In genomic region chr9:20946066-20946880, GRCm38 (mm10) we compare ENCODE assay signal across 18 mouse cellular contexts. TPM values are rescaled to one million over a fixed set of nuclear protein-coding genes. Genes with fewer than 3 reads are reported as not detected.
DNase-seq lines count a peak whose midpoint lies in the region; ATAC-seq and TF ChIP-seq lines count a peak whose summit lies in the region.
"Had no signal": no experiment of that assay in that cellular context is flagged by ENCODE, and none has a peak within 500 bp of the region (broad histone marks: within the 10 kb centered on the region; RNA-seq: fewer than 3 reads in every experiment).

No protein-coding gene starts in this region.

- TF ChIP-seq POLR2A in ES-Bruce4 (IDR thresholded peaks at IDR 0.05; ENCODE audit: insufficient read depth, low read length): no peak

- H3K27me3 ChIP-seq in ES-Bruce4 (ENCODE audit: control insufficient read depth, insufficient read depth, low read length, poor library complexity, severe bottlenecking): no peaks in the 10 kb centered on the region
- H3K27me3 ChIP-seq: hindbrain, embryonic 15.5 days; kidney, embryonic 15.5 days; neural tube, embryonic 13.5 days; Patski had no signal

- H3K4me3 ChIP-seq in ES-Bruce4 (ENCODE audit: low read depth, low read length) (peak overlapping the region; percentile 8; the same call in 1 of the 2 replicates), macrophage (ENCODE audit: inconsistent target) (no peak overlapping the region)
- H3K4me3 ChIP-seq: erythroblast, embryonic 14.5 days; hindbrain, embryonic 15.5 days; kidney, embryonic 15.5 days; neural tube, embryonic 13.5 days had no signal

- no peaks in the 10 kb centered on the region for H3K9me3 ChIP-seq in ES-Bruce4 (replicated peaks; ENCODE audit: control insufficient read depth, insufficient read depth, low read length, poor library complexity, severe bottlenecking)
- H3K9me3 ChIP-seq: hindbrain, embryonic 15.5 days; kidney, embryonic 15.5 days; neural tube, embryonic 13.5 days had no signal

- peak overlapping the region; percentile 59 for H3K27ac ChIP-seq in ES-Bruce4 (ENCODE audit: insufficient read depth, low read length)
- peak overlapping the region; percentile 85 for H3K27ac ChIP-seq in macrophage
- H3K27ac ChIP-seq: hindbrain, embryonic 15.5 days; kidney, embryonic 15.5 days; neural tube, embryonic 13.5 days had no signal

- DNase-seq in kidney, postnatal 36 days: peak; percentile 12 to 22
- DNase-seq in kidney, postnatal 14 days: no peak
- DNase-seq in ZHBTc4 (ENCODE audit: low read depth, low spot score): peak; percentile 43
- DNase-seq in layer of hippocampus, postnatal 14 days (ENCODE audit: low spot score in 2 of 2): no peak
- no peak for DNase-seq in frontal cortex, postnatal 10 days (ENCODE audit: low spot score in 2 of 2)
- DNase-seq: cerebellum, postnatal 36 days; midbrain, embryonic 14.5 days; right cerebral cortex, adult 18-20 months; thymus, adult 18-20 months had no signal

- H3K9ac ChIP-seq in ES-Bruce4 (ENCODE audit: low read depth, poor library complexity, severe bottlenecking): 0 out of 2 replicates have a peak overlapping the region, but pooled peaks have one; percentile 40
- H3K9ac ChIP-seq: hindbrain, embryonic 15.5 days; kidney, embryonic 15.5 days; neural tube, embryonic 13.5 days had no signal

- peak; percentile 76 for TF ChIP-seq EP300 in ES-Bruce4 (IDR thresholded peaks at IDR 0.05; ENCODE audit: insufficient read depth, low read depth, low read length)

- peaks cover 100% of the 10 kb centered on the region for H3K79me2 ChIP-seq in macrophage (ENCODE audit: inconsistent target)

- TF ChIP-seq CTCF in ES-Bruce4 (IDR thresholded peaks at IDR 0.05; ENCODE audit: low read depth, low read length): no peak

- ATAC-seq in erythroblast, adult 5-6 weeks (replicated peaks; ENCODE audit: low FRiP score, poor library complexity, severe bottlenecking): no peak
- ATAC-seq: lung, postnatal 0 days; Patski had no signal

- WGBS in macrophage (ENCODE audit: missing documents): 46% methylated on average over 16 of the region's 16 CpGs

- H3K4me1 ChIP-seq in ES-Bruce4 (ENCODE audit: control insufficient read depth, insufficient read depth, low read length): peaks cover 14% of the 10 kb centered on the region

- H3K36me3 ChIP-seq in ES-Bruce4 (ENCODE audit: control insufficient read depth, insufficient read depth, low read length, poor library complexity, severe bottlenecking) (peaks cover 6% of the 10 kb centered on the region), macrophage (ENCODE audit: inconsistent target) (peaks cover 4% of the 10 kb centered on the region; the same call in 1 of the 2 replicates)

RNA-seq across cellular contexts. Expression of gene Dnmt1, which starts 13.4 kb away (rescaled TPM):
- polyA plus RNA-seq in ES-Bruce4 (2011; ENCODE audit: insufficient read depth, insufficient read length, low read depth, missing spikeins): 115 and 120 TPM in 2 replicates
- 100 to 1,000 TPM in 10 of 26 experiments, 10 to 100 TPM in 16; 13.2 to 201 (median 81.1) TPM for total RNA-seq in macrophage (2018; cell fraction: chromatin; rRNA removed)
- 10 to 100 TPM; 20.1 to 48.9 (median 40.0) TPM for total RNA-seq in macrophage (2018; cell fraction: cytosol; rRNA removed)
- 100 to 1,000 TPM in 1 of 26 experiments, 10 to 100 TPM in 25; 17.4 to 162 (median 47.9) TPM for total RNA-seq in macrophage (2018; cell fraction: nucleus; rRNA removed)
- 37.5 to 90.6 TPM (median 56.1 TPM) in 3 replicates for polyA plus RNA-seq in macrophage (2018)
- 28.1 and 47.9 TPM in 2 replicates for total RNA-seq in erythroblast, adult 5-6 weeks (2015; ENCODE audit: low replicate concordance)
- 69.1 and 92.4 TPM in 2 replicates for total RNA-seq in erythroblast, adult 5-6 weeks (2017; ENCODE audit: low replicate concordance)
- 10 to 100 TPM; 35.5 to 37.1 TPM for total RNA-seq in layer of hippocampus, postnatal 14 days (2021)

RNA-seq across cellular contexts. Expression of gene S1pr2, which starts 30.3 kb away (rescaled TPM):
- 14.1 and 19.9 TPM in 2 replicates for polyA plus RNA-seq in ES-Bruce4 (2011; ENCODE audit: insufficient read depth, insufficient read length, low read depth, missing spikeins)
- total RNA-seq in macrophage (2018; cell fraction: chromatin; rRNA removed): 10 to 100 TPM in 19 of 26 experiments, 1 to 10 TPM in 7; 4.2 to 77.2 (median 16.0) TPM
- 10 to 100 TPM in 25 of 26 experiments, 1 to 10 TPM in 1; 9.4 to 57.2 (median 41.3) TPM for total RNA-seq in macrophage (2018; cell fraction: cytosol; rRNA removed)
- total RNA-seq in macrophage (2018; cell fraction: nucleus; rRNA removed): 10 to 100 TPM; 12.2 to 88.6 (median 34.5) TPM
- polyA plus RNA-seq in macrophage (2018): 16.4 to 43.0 TPM (median 32.4 TPM) in 3 replicates
- 0.84 and 1.5 TPM in 2 replicates for total RNA-seq in erythroblast, adult 5-6 weeks (2015; ENCODE audit: low replicate concordance)
- 0.17 and 0.56 TPM in 2 replicates for total RNA-seq in erythroblast, adult 5-6 weeks (2017; ENCODE audit: low replicate concordance)
- total RNA-seq in layer of hippocampus, postnatal 14 days (2021): 1 to 10 TPM; 2.1 to 3.5 TPM

RNA-seq across cellular contexts. Expression of gene Eif3g, which starts 47.9 kb away (rescaled TPM):
- polyA plus RNA-seq in ES-Bruce4 (2011; ENCODE audit: insufficient read depth, insufficient read length, low read depth, missing spikeins) (206 and 216 TPM in 2 replicates), macrophage (2018) (76.8 to 138 TPM (median 100 TPM) in 3 replicates)
- total RNA-seq in macrophage (2018; cell fraction: chromatin; rRNA removed): 100 to 1,000 TPM in 1 of 26 experiments, 10 to 100 TPM in 25; 22.8 to 165 (median 60.4) TPM
- 10 to 100 TPM; 54.0 to 83.6 (median 69.2) TPM for total RNA-seq in macrophage (2018; cell fraction: cytosol; rRNA removed)
- total RNA-seq in macrophage (2018; cell fraction: nucleus; rRNA removed): 10 to 100 TPM; 26.2 to 82.9 (median 39.4) TPM
- 26.3 and 41.0 TPM in 2 replicates for total RNA-seq in erythroblast, adult 5-6 weeks (2015; ENCODE audit: low replicate concordance)
- 23.2 and 23.7 TPM in 2 replicates for total RNA-seq in erythroblast, adult 5-6 weeks (2017; ENCODE audit: low replicate concordance)
- total RNA-seq in layer of hippocampus, postnatal 14 days (2021): 100 to 1,000 TPM; 114 to 123 TPM

RNA-seq across cellular contexts. Expression of gene Mrpl4, which starts 56.3 kb away (rescaled TPM):
- polyA plus RNA-seq in ES-Bruce4 (2011; ENCODE audit: insufficient read depth, insufficient read length, low read depth, missing spikeins) (45.1 and 50.9 TPM in 2 replicates), macrophage (2018) (27.9 to 56.9 TPM (median 50.5 TPM) in 3 replicates)
- total RNA-seq in macrophage (2018; cell fraction: chromatin; rRNA removed): 10 to 100 TPM; 13.5 to 52.6 (median 33.4) TPM
- 10 to 100 TPM; 37.6 to 59.8 (median 51.4) TPM for total RNA-seq in macrophage (2018; cell fraction: cytosol; rRNA removed)
- total RNA-seq in macrophage (2018; cell fraction: nucleus; rRNA removed): 10 to 100 TPM; 10.2 to 51.7 (median 31.3) TPM
- total RNA-seq in erythroblast, adult 5-6 weeks (2015; ENCODE audit: low replicate concordance): 7.9 and 19.0 TPM in 2 replicates
- total RNA-seq in erythroblast, adult 5-6 weeks (2017; ENCODE audit: low replicate concordance): 6.8 and 11.4 TPM in 2 replicates
- total RNA-seq in layer of hippocampus, postnatal 14 days (2021): 10 to 100 TPM; 60.4 to 62.8 TPM

RNA-seq across cellular contexts. Expression of gene Ppan, which starts 58.3 kb away (rescaled TPM):
- polyA plus RNA-seq in ES-Bruce4 (2011; ENCODE audit: insufficient read depth, insufficient read length, low read depth, missing spikeins) (76.9 and 81.2 TPM in 2 replicates), macrophage (2018) (9.3 to 35.0 TPM (median 13.9 TPM) in 3 replicates)
- total RNA-seq in macrophage (2018; cell fraction: chromatin; rRNA removed): 100 to 1,000 TPM in 1 of 26 experiments, 10 to 100 TPM in 25; 11.2 to 116 (median 35.8) TPM
- total RNA-seq in macrophage (2018; cell fraction: cytosol; rRNA removed): 10 to 100 TPM in 7 of 26 experiments, 1 to 10 TPM in 19; 4.2 to 11.8 (median 8.8) TPM
- total RNA-seq in macrophage (2018; cell fraction: nucleus; rRNA removed): 100 to 1,000 TPM in 1 of 26 experiments, 10 to 100 TPM in 25; 10.4 to 102 (median 21.1) TPM
- 2.3 and 9.8 TPM in 2 replicates for total RNA-seq in erythroblast, adult 5-6 weeks (2015; ENCODE audit: low replicate concordance)
- total RNA-seq in erythroblast, adult 5-6 weeks (2017; ENCODE audit: low replicate concordance): 13.0 and 15.4 TPM in 2 replicates
- 10 to 100 TPM; 21.3 to 25.6 TPM for total RNA-seq in layer of hippocampus, postnatal 14 days (2021)

Comparison
In these comparisons a context has a peak if more than half of its experiments do, and no peak if none do; other contexts are left out.
1. DNase-seq: peak in kidney, postnatal 36 days (2 of 2) and ZHBTc4 (single experiment); none in kidney, postnatal 14 days (single experiment), layer of hippocampus, postnatal 14 days (0 of 2) and frontal cortex, postnatal 10 days (0 of 2).